Mouse (Mus musculus) kidney, embryonic 14.5 days (tissue): ENCODE results near the gene Ppp1r27. TPM values are rescaled to one million over a fixed set of nuclear protein-coding genes. Genes with fewer than 3 reads are reported as not detected.
A peak's percentile ranks its signal among the peaks of the same experiment; 100 is the strongest.

Experiments used
- ATAC-seq: fragments of 200-750 bp; cut with Nextera tagmentation; 2 replicates; pipeline ENCODE4 v1.8.0; 2017; ENCODE audit warnings: moderate number of reproducible peaks, mild to moderate bottlenecking, moderate TSS enrichment, moderate library complexity; ENCODE audit not compliant: low FRiP score, low TSS enrichment
- H3K27ac ChIP-seq: fragments of 300-500 bp; sonication (generic); 2 replicates; pipeline ENCODE4 v1.5.1; 2014; ENCODE audit warnings: low read depth, mild to moderate bottlenecking, low read length, moderate library complexity, mixed read lengths
- H3K27me3 ChIP-seq: fragments of 300-500 bp; sonication (generic); 2 replicates; pipeline ENCODE4 v1.6.1; 2014; ENCODE audit warnings: mild to moderate bottlenecking, low read length; ENCODE audit not compliant: control insufficient read depth, insufficient read depth
- H3K36me3 ChIP-seq: fragments of 300-500 bp; sonication (generic); 2 replicates; pipeline ENCODE4 v1.6.1; 2014; ENCODE audit warnings: low read length, mixed read lengths; ENCODE audit not compliant: control insufficient read depth, insufficient read depth
- H3K4me1 ChIP-seq: fragments of 300-500 bp; sonication (generic); 2 replicates; pipeline ENCODE4 v1.6.1; 2014; ENCODE audit warnings: low read length, mixed read lengths; ENCODE audit not compliant: control insufficient read depth, insufficient read depth
- H3K4me2 ChIP-seq: fragments of 300-500 bp; sonication (generic); replicated peaks from 2 replicates; pipeline ENCODE4 v1.6.1; 2014; ENCODE audit warnings: low read depth, mild to moderate bottlenecking, low read length
- H3K4me3 ChIP-seq: fragments of 300-500 bp; sonication (generic); 2 replicates; pipeline ENCODE4 v1.5.1; 2014; ENCODE audit warnings: mild to moderate bottlenecking, low read length
- H3K9ac ChIP-seq: fragments of 300-500 bp; sonication (generic); 2 replicates; pipeline ENCODE4 v1.6.1; 2014; ENCODE audit warnings: low read depth, mild to moderate bottlenecking, low read length, moderate library complexity
- H3K9me3 ChIP-seq: fragments of 300-500 bp; sonication (generic); 2 replicates; pipeline ENCODE4 v1.6.1; 2016; ENCODE audit warnings: low read length; ENCODE audit not compliant: control insufficient read depth
- WGBS: fragments of 180-500 bp; shearing (Covaris S2); extraction: QIAGEN DNeasy Blood & Tissue Kit; methylation state at CpG from one replicate; pipeline ENCODE4 v1.1.7; 2014; 5-methylcytosine and 5-hydroxymethylcytosine counted together
- polyA plus RNA-seq: library from polyadenylated mRNA; unstranded; fragments of >200 nt; fragmentation: Nextera tagmentation; extraction: Ambion mirVana; gene quantifications from 2 replicates; pipeline ENCODE4 v1.2.1, GENCODE M21; 2014

The Ppp1r27 gene
- polyA plus RNA-seq, 1 experiment from 2014 or later = 0.58 TPM

- WGBS = 90% methylated on average over 3 of the region's 3 CpGs
- no peak overlapping the region for H3K27ac ChIP-seq
- no peaks in the 10 kb centered on the region for H3K9me3 ChIP-seq
- H3K4me2 ChIP-seq = no peak overlapping the region
- no peaks in the 10 kb centered on the region for H3K36me3 ChIP-seq
- no peak overlapping the region for H3K4me3 ChIP-seq
- ATAC-seq = no peak
- H3K9ac ChIP-seq = no peak overlapping the region
- H3K27me3 ChIP-seq = no peaks in the 10 kb centered on the region
- peaks cover 6% of the 10 kb centered on the region for H3K4me1 ChIP-seq
Measured at GRCm38 (mm10) chr11:120505661-120506060, 45.3 kb downstream of the Ppp1r27 start.

- Histone ChIP-seq H3K4me2 (no peak overlapping the region), H3K27me3 (no peaks in the 10 kb centered on the region), H3K36me3 (peaks cover 24% of the 10 kb centered on the region), H3K4me1 (no peaks in the 10 kb centered on the region), H3K27ac (no peak overlapping the region), H3K9ac (no peak overlapping the region), H3K9me3 (no peaks in the 10 kb centered on the region), H3K4me3 (no peak overlapping the region)
- WGBS = 85% methylated on average over 4 of the region's 4 CpGs
- no peak for ATAC-seq
Measured at GRCm38 (mm10) chr11:120501701-120502100, 49.2 kb downstream of the Ppp1r27 start.

GRCm38 (mm10) chr11:120501018-120501417 lies 49.9 kb downstream of the Ppp1r27 start:
- 64% methylated on average over 6 of the region's 6 CpGs for WGBS
- no peaks in the 10 kb centered on the region for H3K27me3 ChIP-seq

GRCm38 (mm10) chr11:120500357-120500756 lies 50.6 kb downstream of the Ppp1r27 start:
- 20% methylated on average over 3 of the region's 3 CpGs for WGBS
- no peak for ATAC-seq
- Histone ChIP-seq H3K4me2 (no peak overlapping the region), H3K4me1 (no peaks in the 10 kb centered on the region), H3K9me3 (no peaks in the 10 kb centered on the region), H3K27ac (no peak overlapping the region), H3K9ac (0 out of 2 replicates have a peak overlapping the region, but pooled peaks have one; percentile 12), H3K36me3 (peaks cover 37% of the 10 kb centered on the region), H3K4me3 (no peak overlapping the region; the same call in 1 of the 2 replicates), H3K27me3 (no peaks in the 10 kb centered on the region)

More at GRCm38 (mm10) chr11:120501018-120501417, 49.9 kb downstream of the Ppp1r27 start:
- H3K4me3 ChIP-seq = no peak overlapping the region
- no peaks in the 10 kb centered on the region for H3K9me3 ChIP-seq
- H3K27ac ChIP-seq = no peak overlapping the region
- no peaks in the 10 kb centered on the region for H3K4me1 ChIP-seq
- H3K4me2 ChIP-seq = no peak overlapping the region
- H3K9ac ChIP-seq = no peak overlapping the region
- no peak for ATAC-seq
- H3K36me3 ChIP-seq = peaks cover 31% of the 10 kb centered on the region

Other genes starting within 250 kb of the Ppp1r27 start
- gene Actg1, start 202.6 kb downstream of the Ppp1r27 start, polyA plus RNA-seq = 2,303 and 2,603 TPM in 2 replicates
- gene Fscn2, start 189.6 kb downstream of the Ppp1r27 start, polyA plus RNA-seq = 0.62 and 1.6 TPM in 2 replicates
- 32.1 and 40.3 TPM in 2 replicates for gene Faap100, start 172.4 kb downstream of the Ppp1r27 start, polyA plus RNA-seq
- 25.0 and 45.4 TPM in 2 replicates for gene Nploc4, start 113.4 kb downstream of the Ppp1r27 start, polyA plus RNA-seq
- not detected in 2 replicates for gene Tspan10, start 108.5 kb downstream of the Ppp1r27 start, polyA plus RNA-seq
- gene Pde6g, start 97.6 kb downstream of the Ppp1r27 start, polyA plus RNA-seq = 0.17 and 0.20 TPM in 2 replicates
- 14.8 and 18.2 TPM in 2 replicates for gene Oxld1, start 93.1 kb downstream of the Ppp1r27 start, polyA plus RNA-seq
- 27.4 and 32.8 TPM in 2 replicates for gene Ccdc137, start 93.0 kb downstream of the Ppp1r27 start, polyA plus RNA-seq
- 46.4 and 51.5 TPM in 2 replicates for gene Arl16, start 83.5 kb downstream of the Ppp1r27 start, polyA plus RNA-seq
- 176 and 218 TPM in 2 replicates for gene Mrpl12, start 66.5 kb downstream of the Ppp1r27 start, polyA plus RNA-seq
- 65.3 and 79.1 TPM in 2 replicates for gene Slc25a10, start 59.3 kb downstream of the Ppp1r27 start, polyA plus RNA-seq
- gene Gcgr, start 20.4 kb downstream of the Ppp1r27 start, polyA plus RNA-seq = 2.0 and 2.4 TPM in 2 replicates
- 236 and 265 TPM in 2 replicates for gene Mcrip1, start 1.4 kb downstream of the Ppp1r27 start, polyA plus RNA-seq
- 558 and 716 TPM in 2 replicates for gene P4hb, start 22.1 kb upstream of the Ppp1r27 start, polyA plus RNA-seq
- 454 and 612 TPM in 2 replicates for gene Arhgdia, start 30.5 kb upstream of the Ppp1r27 start, polyA plus RNA-seq
- 594 and 799 TPM in 2 replicates for gene Alyref, start 47.2 kb upstream of the Ppp1r27 start, polyA plus RNA-seq
- gene Anapc11, start 47.3 kb upstream of the Ppp1r27 start, polyA plus RNA-seq = 212 and 242 TPM in 2 replicates
- gene Npb, start 57.3 kb upstream of the Ppp1r27 start, polyA plus RNA-seq = 14.8 and 19.5 TPM in 2 replicates
- gene Pcyt2, start 66.8 kb upstream of the Ppp1r27 start, polyA plus RNA-seq = 82.7 and 83.5 TPM in 2 replicates
- 23.8 and 28.6 TPM in 2 replicates for gene Sirt7, start 74.1 kb upstream of the Ppp1r27 start, polyA plus RNA-seq
- gene Mafg, start 82.5 kb upstream of the Ppp1r27 start, polyA plus RNA-seq = 26.9 and 27.9 TPM in 2 replicates
- gene Pycr1, start 92.6 kb upstream of the Ppp1r27 start, polyA plus RNA-seq = 19.9 and 21.8 TPM in 2 replicates
- not detected in 2 replicates for gene Myadml2, start 97.0 kb upstream of the Ppp1r27 start, polyA plus RNA-seq
- gene Notum, start 110.0 kb upstream of the Ppp1r27 start, polyA plus RNA-seq = 6.9 and 9.9 TPM in 2 replicates
- 107 and 124 TPM in 2 replicates for gene Aspscr1, start 121.8 kb upstream of the Ppp1r27 start, polyA plus RNA-seq
- 157 and 195 TPM in 2 replicates for gene Cenpx, start 162.6 kb upstream of the Ppp1r27 start, polyA plus RNA-seq
- gene Lrrc45, start 162.8 kb upstream of the Ppp1r27 start, polyA plus RNA-seq = 41.9 and 43.1 TPM in 2 replicates
- gene Rac3, start 170.3 kb upstream of the Ppp1r27 start, polyA plus RNA-seq = 5.0 and 28.7 TPM in 2 replicates
- gene Dcxr, start 176.1 kb upstream of the Ppp1r27 start, polyA plus RNA-seq = 21.1 and 23.2 TPM in 2 replicates
- 0.47 TPM in 1 of 2 replicates, not detected in the other for gene Cbr2, start 181.0 kb upstream of the Ppp1r27 start, polyA plus RNA-seq
- 5.2 and 7.9 TPM in 2 replicates for gene Hmga1b, start 211.7 kb upstream of the Ppp1r27 start, polyA plus RNA-seq
- 19.3 and 26.2 TPM in 2 replicates for gene Rfng, start 233.1 kb upstream of the Ppp1r27 start, polyA plus RNA-seq
- gene Gps1, start 233.1 kb upstream of the Ppp1r27 start, polyA plus RNA-seq = 213 and 239 TPM in 2 replicates
- 58.2 and 80.3 TPM in 2 replicates for gene Dus1l, start 245.3 kb upstream of the Ppp1r27 start, polyA plus RNA-seq